Mouse (Mus musculus): ENCODE data around the gene Ddhd1.

GRCm38 (mm10) chr14:45700031-45700572, 42.2 kb upstream of the Ddhd1 start:
- TF ChIP-seq POLR2A (IDR thresholded peaks at IDR 0.05; ENCODE audit: borderline replicate concordance, low read depth, low read length) = no peak
- TF ChIP-seq CTCF (IDR thresholded peaks at IDR 0.05; ENCODE audit: low read depth, low read length) = no peak

All from bone marrow macrophage, adult 2 months (primary cell).